Mouse (Mus musculus): ENCODE measurements around the gene Scn5a.

DNA sequence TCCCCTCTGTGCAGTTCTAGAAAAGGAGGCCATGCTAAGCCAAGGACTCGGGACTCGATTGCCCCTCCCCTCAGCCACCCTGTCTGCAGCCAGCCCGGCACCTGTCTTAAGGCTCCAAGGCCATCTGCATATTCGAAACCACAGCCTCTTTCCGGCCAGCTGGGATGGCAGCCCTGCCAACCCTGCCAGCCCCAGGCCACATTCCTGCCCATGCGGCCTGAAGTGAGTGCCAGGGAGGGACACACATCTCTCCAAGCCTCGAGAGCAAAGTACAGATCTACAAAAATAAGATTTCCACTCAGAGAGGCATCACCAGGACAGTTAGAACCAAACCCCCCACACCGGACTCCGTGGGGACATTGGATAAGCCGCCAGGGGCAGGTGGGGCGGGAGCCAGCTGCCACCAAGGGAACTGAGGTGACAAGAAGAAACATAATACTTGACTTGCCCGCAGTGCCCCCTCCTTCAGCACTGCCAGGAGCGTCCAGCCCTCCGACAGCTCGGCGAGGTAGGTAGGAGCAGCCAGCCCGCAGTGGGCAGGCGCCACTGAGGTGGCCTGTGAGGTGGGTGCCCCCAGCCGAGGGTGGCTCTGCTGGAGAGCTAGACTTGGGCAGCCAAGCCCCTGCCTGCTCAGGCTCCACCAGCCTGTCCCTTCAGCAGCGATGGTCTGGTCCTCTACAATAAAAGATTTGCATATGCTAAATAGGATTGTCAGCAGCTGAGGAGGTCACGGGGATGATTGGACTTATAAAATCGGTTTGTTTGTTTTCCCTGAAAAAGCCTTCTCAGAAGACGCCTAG is 95.1 kb downstream of the Scn5a start:
- no peak for TF ChIP-seq POLR2A (IDR thresholded peaks at IDR 0.05; ENCODE audit: control insufficient read depth, extremely low read depth, insufficient read depth, low read length, poor library complexity)
- no peak for TF ChIP-seq CTCF (IDR thresholded peaks at IDR 0.05; ENCODE audit: borderline replicate concordance, control insufficient read depth, extremely low read depth, insufficient read depth, low read length, poor library complexity)
